Mouse (Mus musculus) thymus, adult 2 months (tissue): ENCODE results near the gene Peli2.

Experiments used
- CTCF ChIP-seq: fragments of 200-500 bp; IDR thresholded peaks from 2 replicates; pipeline ENCODE4 v1.5.1; 2012; ENCODE audit warnings: mild to moderate bottlenecking, control low read depth, low read length, moderate library complexity, borderline replicate concordance; ENCODE audit not compliant: control insufficient read depth, poor library complexity, insufficient read depth; ENCODE audit errors: extremely low read depth
- POLR2A ChIP-seq: fragments of 200-500 bp; IDR thresholded peaks from 2 replicates; pipeline ENCODE4 v1.6.1; 2012; ENCODE audit warnings: mild to moderate bottlenecking, low read length, control low read depth, moderate library complexity; ENCODE audit not compliant: control insufficient read depth, poor library complexity, insufficient read depth; ENCODE audit errors: extremely low read depth

DNA sequence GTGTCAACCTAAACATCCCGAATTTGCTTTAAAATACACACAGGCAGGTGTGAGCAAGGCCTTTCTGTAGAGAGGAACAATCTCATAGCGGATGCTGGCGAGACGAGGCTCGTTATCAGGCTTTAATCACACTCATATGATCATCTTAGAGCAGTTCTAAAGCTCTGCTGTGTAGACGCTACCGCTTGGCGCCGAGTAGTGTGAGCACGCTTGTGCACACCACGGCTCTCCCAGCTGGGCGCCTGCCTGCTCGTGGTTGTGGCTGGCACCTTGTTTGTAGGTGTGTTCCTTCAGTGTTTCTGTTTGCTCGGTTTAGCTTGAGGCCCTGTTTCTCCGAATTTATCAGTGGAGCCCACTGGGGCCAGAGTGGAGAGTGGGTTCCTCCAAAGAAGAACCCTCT lies 93.0 kb downstream of the Peli2 start:
- TF ChIP-seq POLR2A (no peak), CTCF (no peak)
